Mouse (Mus musculus) heart, embryonic 14.5 days (tissue): ENCODE data around the gene Ust. TPM values are rescaled to one million over a fixed set of nuclear protein-coding genes. Genes with fewer than 3 reads are reported as not detected.

Experiments
- ATAC-seq: fragments of 200-750 bp; cut with Nextera tagmentation; 2 replicates; pipeline ENCODE4 v1.8.0; 2017; ENCODE audit warnings: low read depth, moderate TSS enrichment; ENCODE audit not compliant: insufficient number of reproducible peaks, insufficient read depth, low FRiP score
- H3K27ac ChIP-seq, 2 experiments: fragments of 200-500 bp in 1 of 2; fragments of 300-500 bp in 1 of 2; sonication (generic) in 1 of 2; replicated peaks in 1 of 2; 2 replicates each; pipeline ENCODE4 v1.5.1; 2012 to 2014; ENCODE audit warnings: low read depth in 2 of 2, low read length in 2 of 2, control low read depth in 1 of 2, mild to moderate bottlenecking in 1 of 2, mixed read lengths in 1 of 2; ENCODE audit not compliant: control insufficient read depth in 1 of 2, insufficient read depth in 1 of 2
- H3K27me3 ChIP-seq: fragments of 300-500 bp; sonication (generic); 2 replicates; pipeline ENCODE4 v1.6.1; 2014; ENCODE audit warnings: mild to moderate bottlenecking, low read length, control low read depth; ENCODE audit not compliant: control insufficient read depth, insufficient read depth
- H3K36me3 ChIP-seq: fragments of 300-500 bp; sonication (generic); 2 replicates; pipeline ENCODE4 v1.6.1; 2014; ENCODE audit warnings: mild to moderate bottlenecking, control low read depth, low read length, mixed read lengths; ENCODE audit not compliant: control insufficient read depth, insufficient read depth
- H3K4me1 ChIP-seq, 2 experiments: fragments of 200-500 bp in 1 of 2; fragments of 300-500 bp in 1 of 2; sonication (generic) in 1 of 2; 2 replicates each; pipeline ENCODE4 v1.6.1; 2012 to 2014; ENCODE audit warnings: low read length in 2 of 2, control low read depth in 1 of 2, mixed read lengths in 1 of 2; ENCODE audit not compliant: control insufficient read depth in 2 of 2, insufficient read depth in 2 of 2
- H3K4me2 ChIP-seq: fragments of 300-500 bp; sonication (generic); 2 replicates; pipeline ENCODE4 v1.6.1; 2014; ENCODE audit warnings: mild to moderate bottlenecking, low read length
- H3K4me3 ChIP-seq, 2 experiments: fragments of 200-500 bp in 1 of 2; fragments of 300-500 bp in 1 of 2; sonication (generic) in 1 of 2; 2 replicates each; pipeline ENCODE4 v1.5.1; 2012 to 2014; ENCODE audit warnings: low read length in 2 of 2, mild to moderate bottlenecking in 2 of 2, control low read depth in 1 of 2, low read depth in 1 of 2, moderate library complexity in 1 of 2; ENCODE audit not compliant: control insufficient read depth in 1 of 2, insufficient read depth in 1 of 2
- H3K9ac ChIP-seq: fragments of 300-500 bp; sonication (generic); 2 replicates; pipeline ENCODE4 v1.6.1; 2014; ENCODE audit warnings: mild to moderate bottlenecking, low read length
- H3K9me3 ChIP-seq: fragments of 300-500 bp; sonication (generic); 2 replicates; pipeline ENCODE4 v1.6.1; 2016; ENCODE audit warnings: low read length, control low read depth; ENCODE audit not compliant: control insufficient read depth
- WGBS: fragments of 180-500 bp; shearing (Covaris S2); extraction: QIAGEN DNeasy Blood & Tissue Kit; methylation state at CpG from one replicate; pipeline ENCODE4 v1.1.7; 2014; 5-methylcytosine and 5-hydroxymethylcytosine counted together
- polyA plus RNA-seq: library from polyadenylated mRNA; unstranded; fragments of >200 nt; fragmentation: Nextera tagmentation; extraction: Ambion mirVana; gene quantifications from 2 replicates; pipeline ENCODE4 v1.2.1, GENCODE M21; 2014

Gene Ust
- polyA plus RNA-seq, 1 experiment from 2014 or later, result 2.3 TPM

DNA sequence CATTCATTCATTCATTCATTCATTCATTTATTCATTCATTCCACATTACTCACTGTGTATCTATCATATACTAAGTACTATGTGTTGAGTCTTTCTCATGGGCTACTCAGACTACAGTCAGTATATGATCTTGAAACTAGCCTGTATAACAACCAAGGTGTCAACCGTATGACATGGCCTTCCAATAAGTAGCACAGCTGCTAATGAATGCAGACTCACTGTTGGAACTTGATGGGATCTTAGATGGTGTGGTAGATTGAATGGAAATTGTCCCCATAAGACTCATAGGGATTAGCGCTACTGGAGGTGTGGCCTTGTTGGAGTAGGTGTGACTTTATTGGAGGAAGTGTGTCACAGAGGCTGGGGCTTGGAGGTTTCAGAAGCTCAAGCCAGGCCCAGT, 38.8 kb downstream of the Ust start:
- Histone ChIP-seq H3K36me3 (no peaks in the 10 kb centered on the region), H3K27ac (no peak overlapping the region), H3K27me3 (no peaks in the 10 kb centered on the region), H3K4me3 (no peak overlapping the region), H3K9me3 (no peaks in the 10 kb centered on the region), H3K4me1 (no peaks in the 10 kb centered on the region), H3K9ac (no peak overlapping the region), H3K4me2 (no peak overlapping the region)
- no peak for ATAC-seq
- WGBS, result 87% methylated on average over 2 of the region's 2 CpGs

DNA sequence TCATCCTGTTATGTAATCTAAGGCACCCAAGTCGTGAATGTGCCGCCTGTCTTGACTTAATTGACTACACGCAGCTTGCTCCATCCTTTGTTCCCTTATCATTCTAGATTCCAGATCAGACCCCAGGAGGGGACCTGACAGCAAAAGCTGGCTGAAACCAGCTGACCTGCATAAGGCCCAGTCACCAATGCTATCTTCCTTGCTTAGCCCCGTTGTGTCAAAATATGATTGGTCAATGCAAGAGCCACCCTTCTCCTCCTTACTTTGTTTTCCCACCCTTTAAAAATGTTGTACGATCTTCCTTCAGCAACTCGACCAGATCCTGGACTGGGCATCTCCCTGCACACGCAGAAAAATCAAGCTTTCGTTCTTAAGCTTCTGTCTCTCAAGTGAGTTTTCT, 40.7 kb downstream of the Ust start:
- no peaks in the 10 kb centered on the region for H3K36me3 ChIP-seq
- WGBS, result 73% methylated on average over 8 of the region's 8 CpGs
- no peaks in the 10 kb centered on the region for H3K9me3 ChIP-seq
- no peak overlapping the region for H3K9ac ChIP-seq
- H3K4me2 ChIP-seq, result no peak overlapping the region
- no peaks in the 10 kb centered on the region for H3K27me3 ChIP-seq
- H3K4me3 ChIP-seq, result no peak overlapping the region
- no peaks in the 10 kb centered on the region for H3K4me1 ChIP-seq
- ATAC-seq, result no peak
- H3K27ac ChIP-seq, result no peak overlapping the region

DNA sequence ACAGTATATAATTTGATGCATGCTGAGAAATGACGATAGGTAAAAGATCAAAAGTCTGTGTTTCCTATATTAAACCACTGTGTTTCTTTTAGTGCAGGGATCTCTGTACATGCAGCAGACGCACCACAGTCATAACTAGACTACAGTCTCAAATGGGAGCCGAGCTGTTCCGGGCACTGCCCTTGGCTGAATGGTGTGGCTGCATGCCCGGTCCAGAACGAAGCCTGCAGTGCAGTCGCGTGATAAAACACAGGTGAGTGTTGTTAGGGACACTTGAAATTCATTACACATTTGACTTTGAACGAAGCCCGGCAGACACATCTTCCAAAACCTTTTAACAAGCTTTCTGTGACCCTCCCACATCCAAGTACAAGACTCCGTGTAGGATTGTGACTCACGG, 46.6 kb downstream of the Ust start:
- no peak for ATAC-seq

DNA sequence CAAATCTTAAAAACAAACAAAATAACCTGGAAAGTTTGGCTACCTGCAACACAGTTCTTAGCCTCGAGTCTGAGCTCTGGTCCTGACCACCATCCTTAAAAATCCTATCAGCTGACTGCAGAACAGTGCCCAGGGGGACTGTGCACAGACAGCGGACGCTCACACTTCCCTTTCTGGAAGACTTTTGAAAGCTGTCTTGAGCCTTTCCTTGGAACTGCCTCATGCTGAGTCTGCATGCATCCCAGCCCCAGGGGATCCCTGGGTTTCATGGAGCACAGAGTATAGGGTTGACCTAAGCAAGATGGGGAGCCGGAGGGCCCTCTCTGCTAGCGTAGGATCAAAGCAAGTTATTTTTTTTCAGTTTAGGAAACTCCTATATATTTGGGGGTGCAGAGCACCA, 47.6 kb downstream of the Ust start:
- no peaks in the 10 kb centered on the region for H3K36me3 ChIP-seq
- H3K4me1 ChIP-seq, result no peaks in the 10 kb centered on the region; a peak in 1 of 4 replicates
- no peak for ATAC-seq
- no peaks in the 10 kb centered on the region for H3K9me3 ChIP-seq
- no peaks in the 10 kb centered on the region for H3K27me3 ChIP-seq
- H3K9ac ChIP-seq, result no peak overlapping the region
- 77% methylated on average over 5 of the region's 5 CpGs for WGBS
- H3K4me2 ChIP-seq, result no peak overlapping the region
- no peak overlapping the region for H3K4me3 ChIP-seq
- H3K27ac ChIP-seq, result no peak overlapping the region

More for the DNA sequence above, 46.6 kb downstream of the Ust start:
- 82% methylated on average over 12 of the region's 12 CpGs for WGBS
- no peaks in the 10 kb centered on the region; a peak in 1 of 4 replicates for H3K4me1 ChIP-seq
- no peak overlapping the region for H3K4me2 ChIP-seq
- no peak overlapping the region for H3K27ac ChIP-seq
- H3K9me3 ChIP-seq, result no peaks in the 10 kb centered on the region
- no peak overlapping the region for H3K4me3 ChIP-seq
- H3K9ac ChIP-seq, result no peak overlapping the region
- no peaks in the 10 kb centered on the region for H3K36me3 ChIP-seq
- H3K27me3 ChIP-seq, result no peaks in the 10 kb centered on the region

DNA sequence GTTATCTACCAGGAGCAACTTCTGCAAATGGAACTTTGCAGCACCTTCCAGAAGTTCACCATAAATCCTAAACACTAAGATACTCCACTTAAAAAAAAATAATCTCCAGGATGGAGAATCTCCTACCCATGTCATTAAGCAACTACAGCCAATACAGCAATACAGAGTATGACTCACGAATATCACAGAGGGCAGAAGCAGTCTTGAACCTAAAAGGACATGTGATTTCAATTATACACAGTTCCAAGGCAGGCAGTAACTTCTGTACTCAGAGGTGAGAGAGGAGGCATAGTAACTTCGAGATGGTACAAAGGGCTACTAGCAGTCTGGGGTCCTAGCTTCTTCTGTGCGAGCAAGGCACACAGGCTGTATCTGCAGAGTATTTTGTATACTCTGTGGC, 49.1 kb downstream of the Ust start:
- ATAC-seq, result no peak
- H3K4me1 ChIP-seq, result no peaks in the 10 kb centered on the region; a peak in 1 of 4 replicates
- H3K27ac ChIP-seq, result no peak overlapping the region
- no peaks in the 10 kb centered on the region for H3K27me3 ChIP-seq
- no peaks in the 10 kb centered on the region for H3K36me3 ChIP-seq
- WGBS, result 73% methylated on average over 3 of the region's 3 CpGs
- H3K9ac ChIP-seq, result no peak overlapping the region
- no peak overlapping the region for H3K4me2 ChIP-seq
- H3K4me3 ChIP-seq, result no peak overlapping the region
- H3K9me3 ChIP-seq, result no peaks in the 10 kb centered on the region

DNA sequence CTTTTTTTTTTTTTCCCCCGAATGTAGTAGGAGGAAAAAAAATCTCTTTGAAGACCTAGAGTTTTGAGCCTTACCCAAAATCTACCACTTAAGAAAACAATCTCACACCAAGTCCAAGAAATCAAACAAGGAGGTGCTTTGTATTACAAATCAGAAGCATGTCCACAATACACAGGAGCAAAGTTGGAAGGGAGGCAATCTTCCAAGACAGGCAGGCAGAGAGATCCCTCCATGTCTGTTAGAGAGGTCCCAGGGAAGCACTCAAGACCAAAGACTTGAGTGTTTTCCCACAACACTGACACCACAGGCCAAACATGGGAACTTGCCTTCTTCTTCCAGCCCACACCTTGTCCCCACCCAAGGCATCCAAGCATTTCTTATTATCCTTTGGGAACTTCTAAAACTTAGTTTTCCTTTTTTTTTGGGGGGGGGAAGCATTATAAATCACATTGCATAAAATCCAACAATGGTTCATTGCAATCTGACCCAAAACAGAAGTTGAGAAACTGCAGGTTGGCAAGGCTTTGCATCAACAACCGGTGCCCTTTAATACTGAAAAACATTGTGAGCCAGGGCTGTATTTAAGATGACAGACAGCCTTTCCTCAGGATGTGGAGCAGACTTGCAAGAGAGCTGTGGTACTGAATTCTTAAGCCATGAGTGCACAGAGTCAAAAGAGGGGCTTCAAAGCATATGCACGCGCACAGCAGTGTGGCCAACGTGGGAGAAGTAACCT, 49.8 kb downstream of the Ust start:
- Histone ChIP-seq H3K9ac (no peak overlapping the region), H3K27ac (no peak overlapping the region), H3K4me1 (no peaks in the 10 kb centered on the region; a peak in 1 of 4 replicates), H3K4me3 (no peak overlapping the region), H3K27me3 (no peaks in the 10 kb centered on the region), H3K9me3 (no peaks in the 10 kb centered on the region), H3K36me3 (no peaks in the 10 kb centered on the region), H3K4me2 (no peak overlapping the region)
- WGBS, result 73% methylated on average over 5 of the region's 5 CpGs
- ATAC-seq, result no peak

DNA sequence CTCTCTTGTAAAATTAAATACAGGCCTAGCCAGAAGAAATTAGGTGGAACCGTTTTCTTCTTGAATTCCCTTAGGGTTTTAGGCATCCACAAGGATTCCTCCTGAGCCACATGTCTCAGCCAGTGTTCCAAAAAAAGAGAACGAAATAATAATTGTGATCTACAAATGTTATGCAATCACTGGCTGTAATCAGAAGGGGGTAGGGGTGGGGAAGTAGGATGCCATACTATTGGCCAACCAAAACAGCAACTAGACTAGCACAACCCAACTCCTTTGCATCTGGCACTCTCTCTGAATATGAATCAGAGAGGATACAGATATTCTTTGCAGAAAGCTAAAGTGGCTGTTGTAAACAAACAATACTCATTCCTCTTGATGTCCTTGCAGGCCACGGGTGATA, 52.7 kb downstream of the Ust start:
- 76% methylated on average over 3 of the region's 3 CpGs for WGBS
- H3K27ac ChIP-seq, result no peak overlapping the region

DNA sequence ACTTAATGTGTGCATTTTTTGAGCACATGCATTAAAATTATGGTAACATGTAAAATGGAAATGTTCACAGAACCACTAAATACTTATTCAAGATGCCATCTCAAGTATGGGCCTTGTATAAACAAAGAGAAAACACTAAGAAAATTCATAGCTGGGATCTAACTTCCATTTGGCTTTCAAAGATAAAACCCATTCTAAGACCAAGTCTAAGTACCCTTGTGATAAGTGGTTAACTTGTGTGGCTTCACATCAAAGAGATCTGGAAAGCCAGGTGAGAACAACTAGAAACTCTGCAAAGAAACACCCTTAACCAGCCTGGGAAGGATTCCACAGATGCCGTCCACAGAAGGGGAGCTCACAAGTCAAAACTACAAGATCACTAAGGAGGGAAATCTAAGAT, 53.4 kb downstream of the Ust start:
- Histone ChIP-seq H3K4me2 (no peak overlapping the region), H3K9ac (no peak overlapping the region), H3K4me1 (no peaks in the 10 kb centered on the region; a peak in 1 of 4 replicates), H3K27ac (no peak overlapping the region), H3K4me3 (no peak overlapping the region), H3K9me3 (no peaks in the 10 kb centered on the region), H3K36me3 (no peaks in the 10 kb centered on the region), H3K27me3 (no peaks in the 10 kb centered on the region)
- ATAC-seq, result no peak
- 79% methylated on average over 1 of the region's 1 CpGs for WGBS

More for the DNA sequence above, 52.7 kb downstream of the Ust start:
- no peaks in the 10 kb centered on the region for H3K27me3 ChIP-seq
- H3K4me1 ChIP-seq, result no peaks in the 10 kb centered on the region; a peak in 1 of 4 replicates
- no peaks in the 10 kb centered on the region for H3K36me3 ChIP-seq
- H3K9ac ChIP-seq, result no peak overlapping the region
- H3K9me3 ChIP-seq, result no peaks in the 10 kb centered on the region
- H3K4me3 ChIP-seq, result no peak overlapping the region
- no peak for ATAC-seq
- H3K4me2 ChIP-seq, result no peak overlapping the region
